Mouse (Mus musculus) bone marrow macrophage, adult 2 months (primary cell): ENCODE measurements around the gene Cdcp2. TPM values are rescaled to one million over a fixed set of nuclear protein-coding genes. Genes with fewer than 3 reads are reported as not detected.
"Not testable (repeated sequence)": the region's sequence is repeated elsewhere in the genome, so short reads cannot be mapped to it uniquely, and the experiment has no call there.

ENCODE experiments used
- H3K27ac ChIP-seq: 2 replicates; pipeline ENCODE4 v1.5.1; 2012; ENCODE audit warnings: low read depth, low read length; ENCODE audit not compliant: insufficient read depth
- H3K4me1 ChIP-seq: 2 replicates; pipeline ENCODE4 v1.6.1; 2012; ENCODE audit warnings: low read length; ENCODE audit not compliant: control insufficient read depth, insufficient read depth
- H3K4me3 ChIP-seq: 2 replicates; pipeline ENCODE4 v1.5.1; 2012; ENCODE audit warnings: mild to moderate bottlenecking, low read length, moderate library complexity; ENCODE audit not compliant: insufficient read depth
- CTCF ChIP-seq: IDR thresholded peaks from 2 replicates; pipeline ENCODE4 v1.5.1; 2012; ENCODE audit warnings: low read depth, mild to moderate bottlenecking, low read length, moderate library complexity
- POLR2A ChIP-seq: IDR thresholded peaks from 2 replicates; pipeline ENCODE4 v1.6.1; 2012; ENCODE audit warnings: mild to moderate bottlenecking, low read depth, low read length, borderline replicate concordance
- polyA plus RNA-seq: library from polyadenylated mRNA; stranded (reverse); fragments of >200 nt; gene quantifications from 2 replicates; pipeline ENCODE4 v1.2.4, GENCODE M21; 2012; ENCODE audit not compliant: missing spikeins, insufficient read depth, insufficient read length

The Cdcp2 gene
- polyA plus RNA-seq, 1 experiment: not detected

DNA sequence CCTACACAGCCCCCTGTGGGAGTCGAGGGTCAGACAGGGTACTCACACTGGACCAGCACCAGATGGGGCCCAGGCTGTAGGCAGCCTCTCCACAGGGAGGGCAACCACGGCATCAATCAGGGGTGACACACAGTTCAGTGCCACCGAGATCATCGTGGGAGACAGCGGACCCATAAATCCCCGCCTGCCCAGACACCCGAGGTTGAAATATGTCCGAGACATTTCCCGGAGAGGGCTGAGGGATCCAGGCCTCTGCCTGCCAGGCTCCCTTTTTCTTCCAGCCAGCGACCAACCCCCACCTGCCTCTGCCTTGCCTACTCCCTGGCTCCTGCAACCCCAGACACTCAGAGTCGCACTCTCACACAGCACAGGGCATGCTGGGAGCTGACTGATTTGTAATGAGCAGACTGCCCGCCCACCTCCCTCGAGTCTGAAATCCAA lies 11.6 kb downstream of the Cdcp2 start:
- Histone ChIP-seq H3K27ac (no peak overlapping the region), H3K4me1 (no peaks in the 10 kb centered on the region), H3K4me3 (no peak overlapping the region)
- no peak for TF ChIP-seq CTCF
- TF ChIP-seq POLR2A: no peak

DNA sequence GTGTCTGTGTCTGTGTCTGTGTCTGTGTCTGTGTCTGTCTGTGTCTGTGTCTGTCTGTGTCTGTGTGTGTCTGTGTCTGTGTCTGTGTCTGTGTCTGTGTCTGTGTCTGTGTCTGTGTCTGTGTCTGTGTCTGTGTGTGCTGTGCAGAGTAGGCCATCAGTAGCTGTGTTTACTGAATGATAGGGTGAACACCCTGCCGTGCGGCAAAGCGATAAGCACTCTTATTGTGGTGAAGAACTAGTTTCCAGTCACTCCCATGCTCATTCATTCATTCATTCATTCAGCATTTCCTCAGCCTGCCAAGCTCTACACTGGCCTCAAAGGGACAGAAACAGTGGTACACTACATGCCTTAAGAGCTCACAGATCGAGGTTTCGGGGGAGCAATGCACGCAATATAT lies 12.5 kb downstream of the Cdcp2 start:
- not testable (repeated sequence) for H3K4me3 ChIP-seq, H3K4me1 ChIP-seq, H3K27ac ChIP-seq

DNA sequence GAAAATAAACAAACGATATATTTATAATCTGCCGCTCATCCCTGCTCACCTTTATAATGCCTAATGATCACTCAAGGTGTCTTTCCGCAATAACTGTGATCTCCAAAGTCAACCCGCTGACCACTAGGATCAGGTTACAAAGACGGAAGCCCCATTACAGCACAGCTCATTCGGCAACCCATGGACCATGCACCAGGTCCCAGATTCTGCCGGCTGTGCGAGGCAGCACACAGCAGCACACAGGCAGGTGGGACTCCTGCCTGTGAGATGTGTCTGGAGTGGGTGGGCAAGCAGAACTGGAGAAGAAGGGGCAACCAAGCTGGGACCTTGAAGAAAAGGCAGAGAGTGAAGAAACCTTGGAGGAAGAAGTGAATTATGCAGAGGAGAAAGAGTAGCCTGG lies 17.6 kb downstream of the Cdcp2 start:
- Histone ChIP-seq H3K4me1 (no peaks in the 10 kb centered on the region), H3K4me3 (no peak overlapping the region), H3K27ac (no peak overlapping the region)
- TF ChIP-seq POLR2A: no peak
- TF ChIP-seq CTCF: no peak

DNA sequence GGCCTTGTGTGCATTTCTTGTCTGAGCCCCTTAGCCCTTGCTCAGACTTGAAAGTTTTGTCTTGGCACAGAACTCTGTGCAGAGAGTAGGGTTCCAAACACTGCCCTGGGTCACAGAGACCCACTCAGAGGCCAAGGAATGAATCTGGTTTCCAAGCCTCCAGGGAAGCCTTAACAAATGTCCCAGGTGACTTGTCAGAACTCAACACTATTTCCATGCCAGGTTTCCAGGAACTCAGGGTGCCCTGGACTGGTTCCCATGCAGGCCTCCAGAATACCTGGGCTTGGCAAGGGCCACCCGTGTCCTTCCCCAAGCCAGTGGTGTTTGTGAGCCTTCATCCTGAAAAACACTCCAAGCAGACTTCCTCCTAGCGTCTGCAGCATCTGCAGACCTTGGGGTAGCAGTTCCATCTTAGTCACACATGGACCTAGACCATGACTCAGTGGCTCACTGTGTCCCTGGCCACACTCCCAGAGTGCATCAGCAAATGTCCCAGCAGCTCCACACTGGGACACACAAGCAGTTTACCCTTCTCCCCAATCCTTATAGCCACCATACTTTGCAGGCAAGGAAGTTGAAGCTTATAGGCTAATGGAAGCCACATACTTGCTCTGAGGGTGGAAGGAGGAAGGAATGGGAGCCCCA lies 21.2 kb downstream of the Cdcp2 start:
- TF ChIP-seq CTCF (no peak), POLR2A (no peak)
- Histone ChIP-seq H3K4me3 (no peak overlapping the region), H3K4me1 (no peaks in the 10 kb centered on the region), H3K27ac (no peak overlapping the region)

DNA sequence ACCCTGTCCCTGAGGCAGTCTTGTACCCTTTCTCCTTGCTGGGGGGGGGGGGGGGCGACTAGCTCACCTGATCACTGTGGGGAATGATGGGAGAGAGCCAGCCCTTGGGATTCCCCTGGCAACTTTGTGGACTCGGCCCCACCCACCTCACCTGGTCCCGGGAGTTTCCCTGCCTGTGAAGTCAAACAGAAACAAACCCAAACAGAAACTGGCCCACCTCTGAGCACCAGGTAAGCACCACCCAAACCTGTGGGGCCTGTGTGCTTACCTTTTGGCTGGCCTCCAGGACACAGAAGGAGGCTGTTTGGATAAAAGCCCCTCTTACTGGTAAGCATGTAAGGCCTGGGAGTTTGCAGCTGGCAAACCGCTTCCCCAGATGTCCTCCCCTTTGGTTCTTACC lies 22.4 kb downstream of the Cdcp2 start:
- no peak overlapping the region for H3K27ac ChIP-seq
- TF ChIP-seq CTCF: no peak
- H3K4me1 ChIP-seq: no peaks in the 10 kb centered on the region
- H3K4me3 ChIP-seq: no peak overlapping the region

DNA sequence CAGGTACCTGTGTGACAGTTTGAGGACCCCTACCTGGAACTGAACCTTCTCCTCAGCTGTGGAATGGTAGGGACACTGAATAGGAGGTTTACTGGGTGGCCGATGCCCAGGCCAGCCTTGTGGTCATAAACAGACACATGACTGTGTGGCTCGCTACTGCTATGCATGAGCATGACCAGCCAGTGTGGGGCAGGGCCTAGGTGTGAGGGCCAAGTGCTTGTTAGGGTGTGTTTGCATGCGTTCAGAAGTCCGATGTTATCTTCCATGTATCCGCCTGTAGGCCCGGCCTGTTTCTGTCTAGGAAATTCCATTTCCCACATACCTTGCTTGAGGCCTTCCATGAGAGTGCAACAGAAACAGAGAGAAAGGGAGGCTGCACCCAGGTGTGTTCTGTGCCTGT lies 24.0 kb downstream of the Cdcp2 start:
- Histone ChIP-seq H3K4me3 (no peak overlapping the region), H3K27ac (no peak overlapping the region), H3K4me1 (no peaks in the 10 kb centered on the region)
- no peak for TF ChIP-seq CTCF
- no peak for TF ChIP-seq POLR2A

DNA sequence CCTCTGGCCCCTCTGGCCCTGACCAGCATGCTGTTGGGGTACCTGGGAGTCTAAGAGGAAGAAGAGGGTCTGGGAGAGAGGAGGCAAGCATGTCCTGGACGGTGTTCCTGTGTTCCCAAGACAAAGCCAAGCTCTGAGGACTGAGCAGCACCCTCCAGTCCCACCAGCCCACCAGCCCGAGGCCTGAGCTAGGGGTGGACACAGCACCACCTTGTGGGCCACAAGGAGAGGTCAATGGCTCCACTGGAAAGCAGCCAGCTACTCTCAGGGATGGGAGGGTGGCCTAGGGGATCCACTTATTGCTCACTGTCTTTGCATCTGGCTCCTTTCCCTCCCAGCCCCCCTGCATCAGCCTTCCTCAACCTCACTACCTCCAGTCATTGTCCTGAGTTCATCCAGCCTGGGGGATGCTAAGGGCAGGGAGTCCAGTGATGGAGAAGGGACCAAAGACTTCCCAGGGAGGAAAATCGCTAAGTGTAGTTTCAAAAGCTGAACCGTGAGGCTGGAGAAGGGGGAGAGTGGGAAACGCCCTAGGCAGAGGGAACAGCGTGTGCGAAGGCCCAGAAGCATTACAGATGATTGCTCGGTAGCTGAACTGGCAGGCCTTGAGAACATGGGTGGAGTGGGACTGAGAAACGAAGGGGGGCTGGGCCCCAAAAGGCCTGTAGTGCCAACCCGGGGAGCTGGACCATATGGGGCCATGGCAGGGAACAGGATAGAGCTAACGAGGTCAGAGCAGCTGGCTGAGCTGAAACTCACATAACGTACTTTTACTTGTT lies 24.7 kb downstream of the Cdcp2 start:
- Histone ChIP-seq H3K4me1 (no peaks in the 10 kb centered on the region), H3K27ac (no peak overlapping the region), H3K4me3 (no peak overlapping the region)
- TF ChIP-seq POLR2A (no peak), CTCF (peak; percentile 28; the same call in 1 of the 2 replicates)

DNA sequence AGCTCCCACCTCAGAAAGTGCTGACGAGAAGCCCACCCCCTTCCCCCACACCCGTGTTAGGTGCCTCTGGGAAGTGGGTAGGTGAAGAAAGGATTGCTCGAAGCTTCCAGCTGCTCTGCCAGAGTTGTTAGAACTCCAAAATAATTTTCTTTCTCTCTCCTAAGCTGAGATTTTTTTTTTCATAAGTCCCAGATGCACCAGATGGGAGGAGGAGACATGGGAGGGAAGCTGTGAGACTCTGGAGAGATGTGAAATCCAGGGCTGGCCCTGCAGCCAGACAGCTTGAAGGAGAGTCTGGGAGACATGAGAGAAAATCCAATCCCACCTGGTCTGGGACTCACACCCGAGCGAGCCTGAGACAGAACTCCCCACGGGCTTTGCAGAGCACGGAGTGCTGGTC lies 27.7 kb downstream of the Cdcp2 start:
- no peak for TF ChIP-seq CTCF
- no peak for TF ChIP-seq POLR2A
- H3K27ac ChIP-seq: no peak overlapping the region
- H3K4me3 ChIP-seq: no peak overlapping the region
- no peaks in the 10 kb centered on the region for H3K4me1 ChIP-seq

DNA sequence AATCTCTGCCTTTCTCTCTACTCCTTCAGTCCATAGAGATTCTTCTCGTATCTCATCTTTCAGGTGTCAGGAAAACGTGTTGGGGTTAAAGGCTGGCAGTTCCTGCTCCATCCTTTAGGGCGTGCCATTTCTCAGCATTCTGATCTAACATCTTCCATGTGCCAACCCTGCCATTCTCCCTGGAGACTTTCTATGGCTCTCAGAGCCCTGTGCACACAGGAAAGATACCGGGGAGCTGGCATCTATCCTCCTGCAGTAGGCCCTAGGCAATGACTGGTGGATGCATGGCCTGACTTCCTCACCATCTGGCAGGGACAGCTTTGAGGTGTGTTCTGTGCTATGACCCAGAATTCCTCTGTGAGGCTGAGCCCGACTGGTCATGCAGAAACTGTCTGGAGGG lies 28.4 kb downstream of the Cdcp2 start:
- H3K27ac ChIP-seq: no peak overlapping the region
- H3K4me1 ChIP-seq: no peaks in the 10 kb centered on the region
- H3K4me3 ChIP-seq: no peak overlapping the region
- no peak for TF ChIP-seq POLR2A
- TF ChIP-seq CTCF: no peak

DNA sequence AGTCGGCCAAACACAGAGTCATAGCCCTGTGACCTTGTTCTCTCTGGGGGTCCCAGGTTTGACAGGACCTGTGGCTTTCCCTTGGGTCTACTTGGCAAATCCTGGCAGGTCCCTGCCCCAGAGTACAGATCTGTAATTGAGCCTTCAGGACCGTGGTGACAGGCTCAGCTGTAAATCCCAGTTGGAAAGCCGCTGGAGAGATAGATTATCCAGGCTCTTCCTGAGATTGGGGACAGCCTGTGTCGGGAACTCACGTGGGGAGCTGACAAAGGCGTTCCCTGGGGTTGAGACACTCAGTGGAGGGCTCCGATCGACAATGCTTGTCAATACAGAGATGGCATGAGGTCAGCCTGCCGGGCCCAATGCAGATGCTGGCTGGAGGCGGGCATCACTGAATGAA lies 29.7 kb downstream of the Cdcp2 start:
- Histone ChIP-seq H3K4me3 (no peak overlapping the region), H3K27ac (no peak overlapping the region), H3K4me1 (no peaks in the 10 kb centered on the region)
- TF ChIP-seq CTCF: no peak
- no peak for TF ChIP-seq POLR2A

DNA sequence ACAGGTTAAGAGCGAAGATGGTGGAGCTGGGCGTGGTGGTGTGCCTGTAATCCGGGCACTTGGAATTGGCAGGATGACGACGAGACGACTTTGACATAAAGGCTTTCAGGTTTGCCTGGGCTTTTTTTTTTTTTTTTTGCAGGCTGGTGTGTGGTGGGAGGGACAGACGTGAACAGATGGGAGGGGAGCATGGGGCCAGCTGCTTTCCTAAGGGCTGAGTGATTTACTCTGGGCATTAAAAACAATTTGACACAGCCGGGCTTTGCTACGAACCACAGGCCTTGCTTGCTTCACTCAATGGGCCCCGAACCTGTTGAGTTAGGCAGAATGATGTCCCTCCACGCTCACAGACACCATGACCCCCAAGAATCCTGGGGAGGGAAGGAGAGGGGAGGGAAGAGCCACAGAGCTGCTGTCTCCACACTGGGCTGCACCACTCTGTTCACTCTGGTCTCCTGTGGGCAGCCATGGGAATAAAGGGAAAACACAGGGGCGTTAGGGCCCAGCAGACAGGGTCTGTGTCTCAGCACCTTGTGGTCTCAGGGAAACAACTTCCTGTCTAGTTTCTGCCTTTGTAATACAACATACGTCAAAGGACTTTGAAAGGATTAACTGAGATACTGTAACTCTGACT lies 30.3 kb downstream of the Cdcp2 start:
- H3K27ac ChIP-seq: no peak overlapping the region
- no peaks in the 10 kb centered on the region for H3K4me1 ChIP-seq
- no peak for TF ChIP-seq POLR2A
- TF ChIP-seq CTCF: no peak
- H3K4me3 ChIP-seq: no peak overlapping the region
